Mouse (Mus musculus) bone marrow, adult 2 months (tissue): ENCODE results near the gene Alkal2.

ENCODE experiments used
- CTCF ChIP-seq: fragments of 200-500 bp; IDR thresholded peaks from 2 replicates; pipeline ENCODE4 v1.5.1; 2011; ENCODE audit warnings: low read length, control low read depth; ENCODE audit not compliant: control insufficient read depth, insufficient read depth
- POLR2A ChIP-seq: fragments of 200-500 bp; IDR thresholded peaks from 2 replicates; pipeline ENCODE4 v1.6.1; 2011; ENCODE audit warnings: low read depth, mild to moderate bottlenecking, control low read depth, low read length, borderline replicate concordance; ENCODE audit not compliant: control insufficient read depth

GRCm38 (mm10) chr12:30897039-30897438 lies 12.9 kb downstream of the Alkal2 start:
- no peak for TF ChIP-seq CTCF
- no peak for TF ChIP-seq POLR2A
